Mouse (Mus musculus) spleen, adult 2 months (tissue): ENCODE results near the gene Cd2.

Experiments used
- CTCF ChIP-seq: fragments of 200-500 bp; IDR thresholded peaks from 2 replicates; pipeline ENCODE4 v1.5.1; 2011; ENCODE audit warnings: mild to moderate bottlenecking, inconsistent platforms; ENCODE audit not compliant: insufficient read depth, insufficient read length, insufficient replicate concordance; ENCODE audit errors: extremely low read depth
- POLR2A ChIP-seq: fragments of 200-500 bp; IDR thresholded peaks from 2 replicates; pipeline ENCODE4 v1.6.1; 2011; ENCODE audit warnings: low read depth, low read length, inconsistent platforms

DNA sequence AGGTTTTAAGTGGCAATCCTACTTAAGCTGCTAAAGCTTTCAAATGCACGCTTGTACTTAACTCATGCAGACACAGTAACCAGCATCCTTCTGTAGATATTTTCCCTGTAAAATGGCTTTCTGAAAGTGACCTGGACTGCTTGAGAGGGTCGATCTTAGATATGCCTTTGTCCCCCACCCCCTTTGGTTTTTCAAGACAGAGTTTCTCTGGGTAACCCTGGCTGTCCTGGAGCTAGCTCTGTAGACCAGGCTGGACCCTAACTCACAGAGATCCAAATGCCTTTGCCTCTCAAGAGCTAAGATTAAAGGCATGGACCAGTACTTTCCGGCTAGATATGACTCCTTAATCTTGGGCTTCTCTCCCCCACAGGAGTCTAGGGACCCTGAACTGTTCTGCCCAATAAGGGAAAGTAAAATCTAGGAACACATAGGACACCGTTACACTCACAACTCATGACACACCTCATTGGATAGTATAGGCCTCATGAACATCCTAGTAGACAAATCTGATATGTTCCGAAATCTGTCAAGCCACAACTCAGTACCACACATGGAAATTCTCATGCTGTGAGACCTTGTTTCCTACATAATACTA is 2.6 kb downstream of the Cd2 start:
- TF ChIP-seq POLR2A (no peak), CTCF (no peak)
